Mouse (Mus musculus) MEL (cell line): Measurements from ENCODE around the gene Zer1. TPM values are rescaled to one million over a fixed set of nuclear protein-coding genes. Genes with fewer than 3 reads are reported as not detected.
"Not testable (repeated sequence)": the region's sequence is repeated elsewhere in the genome, so short reads cannot be mapped to it uniquely, and the experiment has no call there.

Source experiments
- DNase-seq: peaks from one replicate; pipeline ENCODE4 v3.0.0; 2011; ENCODE audit warnings: low read depth, low spot score
- H3K27ac ChIP-seq: 2 replicates; pipeline ENCODE4 v1.5.1; 2012; ENCODE audit warnings: low read depth, mild to moderate bottlenecking, control low read depth, low read length, moderate library complexity; ENCODE audit not compliant: control insufficient read depth
- H3K27me3 ChIP-seq, 2 experiments: fragments of 150-350 bp in 1 of 2; sonication (generic) in 1 of 2; 2 replicates each; pipeline ENCODE4 v1.6.1; 2012; ENCODE audit warnings: low read length in 2 of 2, mild to moderate bottlenecking in 2 of 2, improper control_type of control experiment in 1 of 2, moderate library complexity in 1 of 2; ENCODE audit not compliant: insufficient read depth in 2 of 2, control insufficient read depth in 1 of 2
- H3K36me3 ChIP-seq, 2 experiments: 2 replicates each; pipeline ENCODE4 v1.6.1; 2012 to 2014; ENCODE audit warnings: low read length in 2 of 2, improper control_type of control experiment in 1 of 2, inconsistent platforms in 1 of 2, mild to moderate bottlenecking in 1 of 2; ENCODE audit not compliant: insufficient read depth in 2 of 2, control insufficient read depth in 1 of 2
- H3K4me1 ChIP-seq, 2 experiments: fragments of 150-350 bp in 1 of 2; sonication (generic) in 1 of 2; 2 replicates each; pipeline ENCODE4 v1.6.1; 2012; ENCODE audit warnings: low read length in 2 of 2, improper control_type of control experiment in 1 of 2, mild to moderate bottlenecking in 1 of 2; ENCODE audit not compliant: insufficient read depth in 2 of 2, control insufficient read depth in 1 of 2
- H3K4me3 ChIP-seq, 2 experiments: fragments of 150-350 bp in 1 of 2; sonication (generic) in 1 of 2; 2 replicates each; pipeline ENCODE4 v1.5.1; 2012; ENCODE audit warnings: low read depth in 2 of 2, low read length in 2 of 2, mild to moderate bottlenecking in 2 of 2, moderate library complexity in 2 of 2, control low read depth in 1 of 2, improper control_type of control experiment in 1 of 2; ENCODE audit not compliant: control insufficient read depth in 1 of 2, insufficient read depth in 1 of 2
- H3K79me2 ChIP-seq: 2 replicates; pipeline ENCODE4 v1.6.1; 2012; ENCODE audit warnings: mild to moderate bottlenecking, low read length, moderate library complexity; ENCODE audit not compliant: control insufficient read depth, poor library complexity, insufficient read depth
- H3K9ac ChIP-seq: 2 replicates; pipeline ENCODE4 v1.6.1; 2012; ENCODE audit warnings: low read depth, mild to moderate bottlenecking, control low read depth, low read length, moderate library complexity; ENCODE audit not compliant: control insufficient read depth, poor library complexity, severe bottlenecking
- H3K9me3 ChIP-seq: fragments of 150-350 bp; sonication (generic); replicated peaks from 2 replicates; pipeline ENCODE4 v1.6.1; 2012; ENCODE audit warnings: mild to moderate bottlenecking, low read length, improper control_type of control experiment, moderate library complexity; ENCODE audit not compliant: insufficient read depth
- BHLHE40 ChIP-seq: IDR thresholded peaks from 2 replicates; pipeline ENCODE4 v1.6.1; 2012; ENCODE audit warnings: low read depth, mild to moderate bottlenecking, inconsistent platforms, low read length, improper control_type of control experiment, borderline replicate concordance
- CTCF ChIP-seq, 3 experiments: IDR thresholded peaks in 2 of 3; conservative IDR thresholded peaks in 1 of 3; 2 replicates each; pipeline ENCODE4 v1.5.1; 2011 to 2012; ENCODE audit warnings: low read length in 3 of 3, low read depth in 2 of 3, mild to moderate bottlenecking in 2 of 3, improper control_type of control experiment in 1 of 3, inconsistent platforms in 1 of 3, mixed read lengths in 1 of 3, moderate library complexity in 1 of 3; ENCODE audit not compliant: control insufficient read depth in 1 of 3, insufficient read depth in 1 of 3, poor library complexity in 1 of 3, severe bottlenecking in 1 of 3
- E2F4 ChIP-seq: IDR thresholded peaks from 2 replicates; pipeline ENCODE4 v1.6.1; 2011; ENCODE audit warnings: low read depth, low read length, improper control_type of control experiment, borderline replicate concordance
- GABPA ChIP-seq: IDR thresholded peaks from 2 replicates; pipeline ENCODE4 v1.6.1; 2012; ENCODE audit warnings: low read depth, mild to moderate bottlenecking, inconsistent platforms, low read length, improper control_type of control experiment, moderate library complexity
- GATA1 ChIP-seq: IDR thresholded peaks from 2 replicates; pipeline ENCODE4 v1.6.1; 2011; ENCODE audit warnings: low read depth, low read length, improper control_type of control experiment
- MAFK ChIP-seq: IDR thresholded peaks from 2 replicates; pipeline ENCODE4 v1.6.1; 2011; ENCODE audit warnings: low read depth, mild to moderate bottlenecking, low read length, improper control_type of control experiment, borderline replicate concordance
- MAX ChIP-seq: IDR thresholded peaks from 2 replicates; pipeline ENCODE4 v1.6.1; 2011; ENCODE audit warnings: low read length, improper control_type of control experiment
- MEF2A ChIP-seq: IDR thresholded peaks from 2 replicates; pipeline ENCODE4 v1.6.1; 2014; ENCODE audit warnings: low read depth, mild to moderate bottlenecking, inconsistent platforms, low read length, improper control_type of control experiment; ENCODE audit not compliant: poor library complexity, insufficient replicate concordance, severe bottlenecking; ENCODE audit errors: extremely low read depth
- MYC ChIP-seq: IDR thresholded peaks from 2 replicates; pipeline ENCODE4 v1.6.1; 2011; ENCODE audit warnings: low read depth, mild to moderate bottlenecking, low read length, improper control_type of control experiment, moderate library complexity
- NELFE ChIP-seq: IDR thresholded peaks from 2 replicates; pipeline ENCODE4 v1.6.1; 2011; ENCODE audit warnings: low read depth, low read length, improper control_type of control experiment
- POLR2AphosphoS2 ChIP-seq: IDR thresholded peaks from 2 replicates; pipeline ENCODE4 v1.6.1; 2011; ENCODE audit warnings: low read length, improper control_type of control experiment
- POLR2AphosphoS5 ChIP-seq: IDR thresholded peaks from 2 replicates; pipeline ENCODE4 v1.6.1; 2012; ENCODE audit warnings: low read depth, borderline replicate concordance, mild to moderate bottlenecking, inconsistent platforms, low read length, moderate library complexity, mixed read lengths
- RCOR1 ChIP-seq: IDR thresholded peaks from 2 replicates; pipeline ENCODE4 v1.6.1; 2012; ENCODE audit warnings: low read depth, mild to moderate bottlenecking, inconsistent platforms, low read length, improper control_type of control experiment
- SIN3A ChIP-seq: IDR thresholded peaks from 2 replicates; pipeline ENCODE4 v1.6.1; 2012; ENCODE audit warnings: low read length, improper control_type of control experiment, inconsistent platforms
- SMC3 ChIP-seq: IDR thresholded peaks from 2 replicates; pipeline ENCODE4 v1.6.1; 2011; ENCODE audit warnings: low read depth, low read length, improper control_type of control experiment
- TBP ChIP-seq: IDR thresholded peaks from 2 replicates; pipeline ENCODE4 v1.8.0; 2011; ENCODE audit warnings: low read depth, low read length, improper control_type of control experiment
- UBTF ChIP-seq: IDR thresholded peaks from 2 replicates; pipeline ENCODE4 v1.6.1; 2012; ENCODE audit warnings: low read depth, mild to moderate bottlenecking, inconsistent platforms, low read length, improper control_type of control experiment, moderate library complexity, borderline replicate concordance; ENCODE audit not compliant: insufficient read depth
- USF1 ChIP-seq: IDR thresholded peaks from 2 replicates; pipeline ENCODE4 v1.6.1; 2014; ENCODE audit warnings: low read depth, mild to moderate bottlenecking, inconsistent platforms, low read length, improper control_type of control experiment, moderate library complexity
- USF2 ChIP-seq, 2 experiments: IDR thresholded peaks; 2 replicates each; pipeline ENCODE4 v1.6.1; 2011 to 2012; ENCODE audit warnings: improper control_type of control experiment in 2 of 2, low read length in 2 of 2, borderline replicate concordance in 1 of 2, inconsistent platforms in 1 of 2, low read depth in 1 of 2, mild to moderate bottlenecking in 1 of 2; ENCODE audit not compliant: insufficient read depth in 1 of 2
- ZC3H11A ChIP-seq: IDR thresholded peaks from 2 replicates; pipeline ENCODE4 v1.6.1; 2012; ENCODE audit warnings: low read depth, mild to moderate bottlenecking, inconsistent platforms, low read length, improper control_type of control experiment
- ZKSCAN1 ChIP-seq: IDR thresholded peaks from 2 replicates; pipeline ENCODE4 v1.6.1; 2012; ENCODE audit warnings: low read depth, mild to moderate bottlenecking, inconsistent platforms, low read length, improper control_type of control experiment, moderate library complexity
- ZMIZ1 ChIP-seq: IDR thresholded peaks from 2 replicates; pipeline ENCODE4 v1.6.1; 2012; ENCODE audit warnings: low read depth, mild to moderate bottlenecking, inconsistent platforms, low read length, improper control_type of control experiment, moderate library complexity
- ZNF384 ChIP-seq: IDR thresholded peaks from 2 replicates; pipeline ENCODE4 v1.6.1; 2012; ENCODE audit warnings: low read depth, mild to moderate bottlenecking, inconsistent platforms, low read length, improper control_type of control experiment
- polyA plus RNA-seq, 2 experiments: library from polyadenylated mRNA; stranded (reverse) in 1 of 2; unstranded in 1 of 2; fragments of >175 nt in 1 of 2; fragments of >200 nt in 1 of 2; gene quantifications; 2 replicates each; pipeline versions ENCODE4 v1.2.1 to v1.2.4; 2012; ENCODE audit warnings: low replicate concordance in 2 of 2, low read depth in 1 of 2; ENCODE audit not compliant: insufficient read length in 2 of 2, insufficient read depth in 1 of 2, missing spikeins in 1 of 2
- total RNA-seq: library from RNA; depleted of rRNA; stranded (reverse); fragments of 300-350 nt; gene quantifications from 2 replicates; pipeline ENCODE4 v1.2.3, GENCODE M21; 2012

The Zer1 gene
- total and polyA plus RNA-seq, 3 experiments: 3.9 to 14.0 TPM; not detected in 1

DNA sequence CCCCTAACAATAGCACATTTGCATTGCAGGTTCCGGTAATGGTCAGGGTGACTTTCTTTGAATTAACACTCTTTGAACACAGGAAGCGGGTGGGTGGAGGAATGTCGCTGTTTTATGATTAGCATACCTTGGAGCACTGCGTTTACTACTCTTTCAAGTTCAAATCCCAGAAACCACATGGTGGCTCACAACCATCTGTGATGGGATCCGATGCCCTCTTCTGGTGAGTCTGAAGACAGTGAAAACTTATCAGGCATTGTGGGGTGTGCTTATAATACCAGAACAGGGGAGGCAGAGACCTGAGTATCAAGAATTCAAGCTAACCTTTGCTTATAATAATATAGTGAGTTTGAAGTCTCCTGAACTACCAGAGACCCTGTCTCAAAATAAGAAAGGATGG lies 6.9 kb upstream of the Zer1 start:
- not testable (repeated sequence) for H3K9me3 ChIP-seq, H3K9ac ChIP-seq, H3K36me3 ChIP-seq, DNase-seq, H3K27ac ChIP-seq, H3K27me3 ChIP-seq, H3K79me2 ChIP-seq, H3K4me3 ChIP-seq
- TF ChIP-seq CTCF (IDR thresholded peaks at IDR 0.05 in 2 of 3, conservative IDR thresholded peaks at IDR 0.05 in 1 of 3; ENCODE audit: control insufficient read depth in 1 of 3, insufficient read depth in 1 of 3, low read depth in 2 of 3, low read length in 3 of 3, poor library complexity in 1 of 3, severe bottlenecking in 1 of 3): peak in 1 of 3 experiments; percentile 22; a peak in 3 of 6 replicates
- peaks cover 2 to 11% of the 10 kb centered on the region in 2 experiments; a peak in 2 of 4 replicates for H3K4me1 ChIP-seq

DNA sequence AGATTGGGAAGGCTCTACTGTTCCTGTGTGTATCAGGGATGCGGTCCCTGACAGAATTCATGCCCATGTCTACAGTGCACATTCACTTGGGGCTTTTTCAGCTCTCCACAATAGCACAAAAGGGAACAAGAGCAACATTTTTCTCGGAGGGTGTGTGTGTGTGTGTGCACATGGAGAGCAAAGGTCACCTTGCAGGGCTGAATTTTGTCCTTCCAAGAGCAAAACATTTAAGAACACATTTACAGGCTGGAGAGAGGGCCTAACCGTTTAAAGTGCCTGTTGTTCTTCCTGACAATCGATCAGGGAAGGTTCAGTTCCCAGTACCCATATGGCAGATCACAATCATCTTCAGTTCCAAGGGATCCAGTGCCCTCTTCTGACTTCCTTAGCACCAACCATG lies 5.8 kb upstream of the Zer1 start:
- Histone ChIP-seq H3K79me2 (peaks cover 8% of the 10 kb centered on the region), H3K27me3 (no peaks in the 10 kb centered on the region), H3K4me3 (no peak overlapping the region), H3K27ac (no peak overlapping the region), H3K36me3 (peaks cover 0 to 8% of the 10 kb centered on the region in 2 experiments; a peak in 2 of 4 replicates), H3K9me3 (no peaks in the 10 kb centered on the region), H3K4me1 (peaks cover 2 to 11% of the 10 kb centered on the region in 2 experiments)
- no peak for DNase-seq
- TF ChIP-seq POLR2AphosphoS5 (no peak), NELFE (no peak), CTCF (IDR thresholded peaks at IDR 0.05 in 2 of 3, conservative IDR thresholded peaks at IDR 0.05 in 1 of 3; ENCODE audit: control insufficient read depth in 1 of 3, insufficient read depth in 1 of 3, low read depth in 2 of 3, low read length in 3 of 3, poor library complexity in 1 of 3, severe bottlenecking in 1 of 3) (no peak), UBTF (no peak), MYC (no peak), MAFK (no peak), GATA1 (no peak), ZMIZ1 (no peak), GABPA (no peak)
- TF ChIP-seq, all 39 proteins: peak for 0
- no peak overlapping the region for H3K9ac ChIP-seq

DNA sequence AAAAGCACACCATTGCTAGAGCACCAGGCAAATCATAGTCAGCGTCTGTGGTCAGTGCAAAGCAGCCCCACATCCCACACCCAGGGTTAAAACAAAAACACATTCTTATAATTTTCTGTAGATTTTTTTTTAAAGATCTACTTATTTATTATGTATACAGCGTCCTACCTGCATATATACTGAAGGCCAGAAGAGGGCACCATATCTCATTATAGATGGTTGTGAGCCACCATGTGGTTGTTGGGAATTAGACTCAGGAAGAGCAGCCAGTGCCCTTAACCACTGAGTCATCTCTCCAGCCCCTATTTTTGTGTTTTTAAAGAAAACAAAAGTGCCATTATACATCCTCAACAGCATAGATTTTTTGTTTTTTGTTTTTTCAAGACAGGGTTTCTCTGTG lies 4.4 kb upstream of the Zer1 start:
- H3K79me2 ChIP-seq: peaks cover 3% of the 10 kb centered on the region
- no peak overlapping the region for H3K9ac ChIP-seq
- no peak overlapping the region for H3K27ac ChIP-seq
- H3K27me3 ChIP-seq: no peaks in the 10 kb centered on the region
- H3K9me3 ChIP-seq: no peaks in the 10 kb centered on the region
- no peak overlapping the region for H3K4me3 ChIP-seq
- DNase-seq: peak; percentile 78
- peaks cover 2 to 7% of the 10 kb centered on the region in 2 experiments for H3K4me1 ChIP-seq
- H3K36me3 ChIP-seq: peaks cover 0 to 7% of the 10 kb centered on the region in 2 experiments; a peak in 2 of 4 replicates
- TF ChIP-seq SMC3: peak; percentile 69
- peak; percentile 57; the same call in 1 of the 2 replicates for TF ChIP-seq SIN3A
- TF ChIP-seq MEF2A: no peak
- TF ChIP-seq GATA1: no peak
- TF ChIP-seq MYC: peak; percentile 95
- TF ChIP-seq ZNF384: peak; percentile 79
- no peak for TF ChIP-seq NELFE
- no peak for TF ChIP-seq USF2 (IDR thresholded peaks at IDR 0.05; ENCODE audit: borderline replicate concordance in 1 of 2, insufficient read depth in 1 of 2, low read depth in 1 of 2, low read length in 2 of 2)
- TF ChIP-seq ZKSCAN1: no peak
- peak; percentile 63 for TF ChIP-seq ZC3H11A
- no peak for TF ChIP-seq POLR2AphosphoS2
- TF ChIP-seq TBP: 0 out of 2 replicates have a peak, but pooled peaks have one; percentile 14
- TF ChIP-seq E2F4: no peak
- TF ChIP-seq BHLHE40: no peak
- 0 out of 2 replicates have a peak, but pooled peaks have one; percentile 6 for TF ChIP-seq USF1
- TF ChIP-seq MAX: 0 out of 2 replicates have a peak, but pooled peaks have one; percentile 35
- TF ChIP-seq CTCF (IDR thresholded peaks at IDR 0.05 in 2 of 3, conservative IDR thresholded peaks at IDR 0.05 in 1 of 3; ENCODE audit: control insufficient read depth in 1 of 3, insufficient read depth in 1 of 3, low read depth in 2 of 3, low read length in 3 of 3, poor library complexity in 1 of 3, severe bottlenecking in 1 of 3): peak; percentile 41 to 89 (median 50)
- no peak for TF ChIP-seq RCOR1
